In the genomic region with DNA sequence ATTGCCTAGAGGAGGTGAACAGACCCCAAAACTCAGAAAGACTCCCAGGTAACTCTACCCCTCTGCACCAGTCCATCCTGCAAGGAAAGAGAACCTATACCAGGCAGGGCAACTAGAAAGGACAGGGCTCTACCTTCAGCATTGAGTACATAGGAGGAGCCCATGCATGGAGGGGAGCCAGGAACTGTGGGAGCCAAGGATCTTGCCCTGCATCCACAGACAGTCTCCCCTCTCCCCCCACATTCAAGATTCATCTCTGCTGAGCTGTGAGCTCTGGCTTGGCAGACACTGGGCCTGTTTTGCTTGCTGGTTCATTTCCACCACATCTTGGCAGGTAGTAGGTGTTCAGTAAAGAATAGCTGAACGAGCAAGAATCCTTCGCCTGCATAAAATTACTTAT, we compare ENCODE assay signal across 19 mouse cellular contexts.
DNase-seq lines count a peak whose midpoint lies in the region; ATAC-seq and TF ChIP-seq lines count a peak whose summit lies in the region.
"Had no signal": no experiment of that assay in that cellular context is flagged by ENCODE, and none has a peak within 500 bp of the region (broad histone marks: within the 10 kb centered on the region; RNA-seq: fewer than 3 reads in every experiment).

No protein-coding gene starts in this region.

- TF ChIP-seq CTCF in forebrain, postnatal 0 days (IDR thresholded peaks at IDR 0.05; ENCODE audit: low read depth): no peak
- TF ChIP-seq CTCF in brain, embryonic 14.5 days (IDR thresholded peaks at IDR 0.05; ENCODE audit: borderline replicate concordance, extremely low read depth, insufficient read depth, insufficient read length): no peak

- no peaks in the 10 kb centered on the region for H3K27me3 ChIP-seq in forebrain, embryonic 14.5 days (replicated peaks; ENCODE audit: control insufficient read depth, insufficient read depth, low read length)
- no peaks in the 10 kb centered on the region for H3K27me3 ChIP-seq in forebrain, postnatal 0 days (ENCODE audit: insufficient read depth, low read length)
- H3K27me3 ChIP-seq: embryonic facial prominence, embryonic 15.5 days; forebrain, embryonic 12.5 days; forebrain, embryonic 15.5 days had no signal

- H3K27ac ChIP-seq in forebrain, embryonic 14.5 days (ENCODE audit: low read depth, low read length): no peak overlapping the region
- H3K27ac ChIP-seq in forebrain, postnatal 0 days (ENCODE audit: low read depth, low read length): no peak overlapping the region
- H3K27ac ChIP-seq: embryonic facial prominence, embryonic 13.5 days; embryonic facial prominence, embryonic 15.5 days; forebrain, embryonic 10.5 days; forebrain, embryonic 12.5 days; forebrain, embryonic 15.5 days had no signal

- H3K4me3 ChIP-seq in forebrain, embryonic 14.5 days (ENCODE audit: low read depth, low read length): no peak overlapping the region
- H3K4me3 ChIP-seq in forebrain, postnatal 0 days (ENCODE audit: low read depth, low read length): no peak overlapping the region
- H3K4me3 ChIP-seq: embryonic facial prominence, embryonic 13.5 days; embryonic facial prominence, embryonic 15.5 days; erythroblast, embryonic 14.5 days; forebrain, embryonic 10.5 days; forebrain, embryonic 12.5 days; forebrain, embryonic 15.5 days had no signal

- peak; percentile 17 for DNase-seq in forebrain, embryonic 14.5 days (ENCODE audit: low spot score)
- DNase-seq in forebrain, postnatal 0 days: no peak
- DNase-seq in brain, adult 2 months (ENCODE audit: low read depth, low spot score): peak; percentile 28
- DNase-seq in brain, embryonic 14.5 days (ENCODE audit: low read depth): peak; percentile 35
- no peak for DNase-seq in lung, postnatal 4 days
- DNase-seq: adrenal gland, adult 2 months; adrenal gland, postnatal 10 days; adrenal gland, postnatal 25 days; cerebellum, adult 11 months; cerebellum, adult 2 months; cerebellum, adult 9-10 months; cerebellum, postnatal 36 days; embryo, embryonic 11 days had no signal

- ATAC-seq in forebrain, embryonic 14.5 days: no peak
- no peak for ATAC-seq in forebrain, postnatal 0 days
- ATAC-seq: forebrain, embryonic 15.5 days had no signal

- TF ChIP-seq POLR2A in brain, embryonic 14.5 days (IDR thresholded peaks at IDR 0.05; ENCODE audit: borderline replicate concordance, extremely low read depth, insufficient read depth, insufficient read length, poor library complexity, severe bottlenecking): no peak

- no peaks in the 10 kb centered on the region for H3K36me3 ChIP-seq in forebrain, embryonic 14.5 days (ENCODE audit: control insufficient read depth, insufficient read depth, low read length)
- H3K36me3 ChIP-seq in forebrain, postnatal 0 days (ENCODE audit: insufficient read depth): no peaks in the 10 kb centered on the region
- H3K36me3 ChIP-seq: embryonic facial prominence, embryonic 13.5 days; embryonic facial prominence, embryonic 15.5 days; forebrain, embryonic 10.5 days; forebrain, embryonic 12.5 days; forebrain, embryonic 15.5 days had no signal

- H3K9ac ChIP-seq in forebrain, embryonic 14.5 days (ENCODE audit: low read length): no peak overlapping the region
- no peak overlapping the region for H3K9ac ChIP-seq in forebrain, postnatal 0 days
- H3K9ac ChIP-seq: embryonic facial prominence, embryonic 13.5 days; embryonic facial prominence, embryonic 15.5 days; forebrain, embryonic 12.5 days; forebrain, embryonic 15.5 days had no signal

- H3K9me3 ChIP-seq in forebrain, embryonic 14.5 days (replicated peaks; ENCODE audit: control insufficient read depth, low read length): no peaks in the 10 kb centered on the region
- H3K9me3 ChIP-seq in forebrain, postnatal 0 days (ENCODE audit: low read length): no peaks in the 10 kb centered on the region
- H3K9me3 ChIP-seq: embryonic facial prominence, embryonic 13.5 days; embryonic facial prominence, embryonic 15.5 days; forebrain, embryonic 10.5 days; forebrain, embryonic 12.5 days; forebrain, embryonic 15.5 days had no signal

- no peaks in the 10 kb centered on the region for H3K4me1 ChIP-seq in forebrain, embryonic 14.5 days (ENCODE audit: control insufficient read depth, insufficient read depth, low read length)
- peaks cover 3% of the 10 kb centered on the region; the same call in 1 of the 2 replicates for H3K4me1 ChIP-seq in forebrain, postnatal 0 days (ENCODE audit: insufficient read depth)
- H3K4me1 ChIP-seq: embryonic facial prominence, embryonic 13.5 days; forebrain, embryonic 10.5 days; forebrain, embryonic 12.5 days; forebrain, embryonic 15.5 days had no signal

- no peak overlapping the region for H3K4me2 ChIP-seq in forebrain, embryonic 14.5 days (ENCODE audit: low read length)
- no peak overlapping the region for H3K4me2 ChIP-seq in forebrain, postnatal 0 days (ENCODE audit: low read depth)
- H3K4me2 ChIP-seq: embryonic facial prominence, embryonic 13.5 days; embryonic facial prominence, embryonic 15.5 days; forebrain, embryonic 12.5 days; forebrain, embryonic 15.5 days had no signal

- 55% methylated on average over 2 of the region's 2 CpGs for WGBS in forebrain, embryonic 14.5 days
- 59% methylated on average over 2 of the region's 2 CpGs for WGBS in forebrain, postnatal 0 days

Comparison
In these comparisons a context has a peak if more than half of its experiments do, and no peak if none do; other contexts are left out.
1. DNase-seq: peak in forebrain, embryonic 14.5 days (single experiment), brain, adult 2 months (single experiment) and brain, embryonic 14.5 days (single experiment); none in forebrain, postnatal 0 days (single experiment) and lung, postnatal 4 days (0 of 2).